Mouse (Mus musculus) lung, postnatal 14 days (tissue): ENCODE data around the gene Vgll4.
"Not testable (repeated sequence)": the region's sequence is repeated elsewhere in the genome, so short reads cannot be mapped to it uniquely, and the experiment has no call there.

Source experiments
- DNase-seq: peaks from one replicate; pipeline ENCODE4 v3.0.0; 2021

Vgll4 gene

DNA sequence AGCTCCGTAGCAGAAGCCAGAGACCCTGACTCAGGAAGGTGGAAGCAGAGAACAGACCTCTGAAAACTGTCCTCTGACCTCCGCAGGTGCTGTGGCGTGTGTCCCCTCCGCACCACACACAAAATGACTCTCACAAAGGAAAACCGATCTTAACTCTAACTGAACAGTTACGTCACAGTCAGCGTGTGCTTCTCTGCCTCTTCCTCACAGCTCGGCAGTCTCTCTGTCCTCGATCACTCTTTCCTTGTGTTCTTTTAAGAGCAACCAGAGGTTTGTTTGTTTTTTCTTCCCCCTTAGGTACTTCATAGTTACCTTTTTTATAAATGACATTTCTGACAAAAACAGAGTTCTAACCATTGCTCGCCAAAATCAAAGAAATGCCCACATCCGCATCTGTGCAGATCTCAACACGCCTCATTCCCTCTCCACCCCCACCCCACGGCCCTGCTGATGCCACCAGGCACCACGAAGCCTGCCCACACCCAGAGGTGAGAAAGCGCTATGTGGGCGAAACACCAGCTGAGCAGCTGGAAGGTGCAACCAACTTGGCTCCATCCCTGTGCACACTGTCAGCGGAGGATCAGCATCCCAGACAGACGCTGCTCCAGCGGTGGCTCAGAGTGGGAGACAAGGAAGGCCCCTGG is 33.4 kb downstream of the Vgll4 start:
- DNase-seq, result no peak

DNA sequence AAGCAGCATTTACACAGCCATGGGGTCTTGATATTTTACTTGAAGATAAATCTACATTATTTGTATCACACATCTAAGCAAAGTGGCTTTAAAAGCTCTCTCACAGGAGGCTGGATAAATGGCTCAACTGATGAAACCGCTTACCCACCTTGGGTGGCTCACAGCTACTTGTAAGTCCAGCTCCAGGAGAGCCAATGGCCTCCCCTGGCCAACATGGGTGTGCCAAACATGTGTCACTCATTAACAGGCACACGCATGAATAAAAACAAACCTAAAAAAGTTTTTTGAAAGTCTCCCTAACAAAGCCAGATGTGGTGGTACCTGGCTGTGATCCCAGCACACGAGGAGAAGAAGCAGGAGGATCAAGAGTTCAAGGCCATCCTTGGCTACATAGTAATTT is 34.4 kb downstream of the Vgll4 start:
- no peak for DNase-seq

DNA sequence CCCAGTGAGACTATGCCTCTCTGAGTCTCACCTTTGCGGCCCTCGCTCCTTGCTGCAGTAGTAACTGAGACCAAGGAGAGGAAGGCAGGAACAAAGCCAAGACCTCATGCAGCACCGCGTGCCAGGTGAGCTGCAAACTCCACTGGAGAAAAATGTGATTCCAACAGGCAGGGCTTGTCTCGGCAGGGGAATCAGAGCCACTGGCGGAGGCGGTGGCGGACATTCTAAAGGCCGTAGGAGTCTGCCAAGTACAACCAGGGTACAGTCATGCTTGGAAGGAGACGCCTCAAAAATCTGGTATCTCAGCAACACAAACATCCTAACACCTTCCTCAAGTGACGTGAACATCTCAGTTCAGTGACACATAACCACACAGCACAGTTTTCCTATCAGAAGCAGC is 35.7 kb downstream of the Vgll4 start:
- no peak for DNase-seq

DNA sequence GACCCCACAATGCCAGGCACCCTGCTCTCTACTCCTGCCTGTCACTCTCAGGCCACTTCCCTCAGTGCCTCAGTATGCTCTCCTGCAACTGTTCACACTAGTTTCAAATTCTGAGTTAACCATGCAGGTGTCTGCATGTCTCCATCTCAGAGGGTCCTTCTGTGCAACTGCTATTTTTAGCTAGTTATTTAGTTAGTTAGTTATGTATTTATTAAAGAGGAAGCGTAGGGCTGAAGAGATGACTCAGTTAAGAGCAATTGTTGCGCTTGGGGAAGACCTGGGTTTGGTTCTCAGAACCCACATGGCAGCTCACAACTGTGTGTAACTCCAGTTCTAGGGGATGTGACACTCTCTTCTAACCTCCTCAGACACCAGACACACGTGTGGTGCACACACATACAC is 36.8 kb downstream of the Vgll4 start:
- no peak for DNase-seq

DNA sequence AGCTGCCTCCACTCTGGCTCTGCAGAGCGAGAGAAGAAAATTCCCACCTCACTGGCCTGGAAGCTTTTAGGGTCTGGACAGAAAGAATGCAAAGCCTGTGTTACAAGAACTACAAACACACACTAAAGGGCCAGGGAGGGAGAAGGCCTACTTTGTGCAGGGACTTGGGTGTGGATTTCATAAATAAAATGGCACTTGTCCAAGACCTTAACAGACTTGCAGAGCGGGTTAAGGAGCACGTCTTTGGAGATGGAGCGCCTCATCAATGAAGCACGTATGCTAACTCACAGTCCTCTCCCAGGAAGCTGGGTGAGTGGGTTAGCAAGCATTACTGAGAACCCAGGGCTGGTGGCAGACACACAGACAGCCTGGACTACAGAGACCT is 37.7 kb downstream of the Vgll4 start:
- DNase-seq, result no peak

DNA sequence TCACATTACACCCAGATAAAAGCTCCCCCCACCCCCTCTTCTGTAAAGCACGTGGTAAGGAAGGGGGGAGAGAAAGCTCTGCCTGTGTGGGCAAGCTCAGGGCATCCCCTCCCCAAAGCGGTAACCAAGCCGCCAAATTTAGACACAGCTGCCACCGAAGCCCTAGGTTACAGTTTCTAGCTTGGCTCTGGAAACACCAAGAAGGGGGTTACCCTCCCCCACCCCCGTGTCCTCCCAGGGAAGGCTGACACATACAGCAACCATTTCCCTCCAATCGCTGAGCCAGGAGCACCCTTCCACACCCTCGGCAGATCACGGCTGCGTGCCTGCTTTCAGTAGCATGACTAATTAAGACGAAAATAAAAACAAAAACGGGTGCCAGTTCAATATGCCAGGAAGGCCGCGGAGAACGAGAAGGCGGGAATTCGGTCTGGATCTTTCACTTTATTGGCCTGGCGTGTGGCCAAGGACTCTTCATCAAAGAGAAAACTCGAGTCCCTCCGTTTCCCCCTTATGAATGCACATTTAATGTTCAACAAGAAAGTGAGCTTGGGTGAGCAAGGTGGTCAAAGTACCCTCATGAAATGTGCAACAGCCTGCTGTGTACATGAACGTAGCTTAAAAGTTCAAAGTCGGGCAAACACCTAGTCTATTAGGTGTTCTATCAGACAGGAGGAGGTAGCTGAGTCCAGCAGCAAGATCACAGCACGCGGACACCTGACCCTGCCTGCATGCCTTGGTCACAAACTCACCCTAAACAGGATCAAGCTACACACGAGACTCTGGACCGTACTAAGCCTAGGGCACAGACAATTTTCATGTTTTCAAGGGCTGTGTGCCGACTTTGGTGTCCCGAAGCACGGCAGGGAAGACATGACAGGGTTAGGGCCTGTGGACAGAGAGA is 38.3 kb downstream of the Vgll4 start:
- DNase-seq, result no peak

DNA sequence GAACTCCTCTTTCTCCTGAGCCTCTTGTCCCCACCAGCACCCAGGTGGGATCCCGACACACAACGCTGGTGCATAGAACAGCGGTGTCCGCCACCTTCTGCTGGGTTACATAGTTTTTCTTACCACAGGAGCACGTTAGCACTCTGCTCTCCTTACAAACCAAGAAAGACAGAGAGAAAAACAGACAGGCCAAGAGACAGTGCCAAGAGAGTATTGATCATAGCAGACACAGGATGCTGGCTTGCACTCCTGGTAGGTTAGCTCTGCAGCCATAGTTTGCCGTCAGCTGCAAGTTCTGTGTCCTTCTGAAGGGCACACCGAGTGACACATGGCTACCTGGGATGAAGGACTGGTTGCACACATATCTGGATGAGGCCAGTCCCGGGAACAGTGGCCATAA is 39.1 kb downstream of the Vgll4 start:
- no peak for DNase-seq

DNA sequence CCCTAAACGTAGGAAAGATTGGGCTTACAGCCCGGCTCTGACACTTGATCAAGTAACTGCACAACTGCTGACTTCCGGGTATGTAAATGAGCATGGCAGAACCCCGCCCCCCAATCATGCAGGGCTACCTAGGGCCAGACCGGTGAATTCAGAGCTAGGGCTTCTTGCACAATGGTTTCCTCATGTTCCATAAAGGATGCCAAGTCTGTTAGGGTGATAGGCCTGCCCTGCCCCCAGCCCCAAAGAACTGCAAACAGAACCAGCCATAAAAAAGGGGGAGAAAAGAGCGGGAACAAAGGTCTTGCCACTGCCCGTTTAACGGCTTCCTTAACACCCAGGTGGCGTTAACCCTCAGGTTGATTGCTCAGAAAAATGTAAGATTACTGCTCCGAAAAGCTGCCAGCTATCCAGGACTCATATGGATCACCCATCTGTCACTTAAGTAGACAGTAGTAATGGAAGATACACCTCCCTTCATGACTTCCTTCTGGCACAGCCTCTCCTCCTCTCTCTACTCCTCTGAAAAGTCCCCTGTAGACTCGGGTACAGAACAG is 39.7 kb downstream of the Vgll4 start:
- DNase-seq, result no peak

DNA sequence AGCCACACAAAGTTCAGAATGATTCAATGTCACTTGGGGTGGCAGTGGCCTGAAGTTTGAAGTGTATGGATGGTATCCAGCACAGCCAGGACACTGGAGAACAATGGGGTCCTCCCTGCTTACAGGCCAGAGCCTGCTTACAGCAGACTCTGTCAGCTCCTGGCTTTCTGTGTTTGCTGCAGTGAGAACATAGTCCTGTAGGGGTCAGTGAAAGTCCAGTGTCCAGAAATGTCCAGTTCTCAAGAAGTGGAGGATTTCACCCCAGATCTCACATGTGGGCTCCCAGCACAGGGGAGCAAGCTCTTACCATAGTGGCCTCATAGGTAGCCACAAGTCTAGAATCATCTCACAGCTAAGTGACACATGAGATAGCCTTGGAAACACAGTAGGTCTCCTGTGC is 40.4 kb downstream of the Vgll4 start:
- no peak for DNase-seq

DNA sequence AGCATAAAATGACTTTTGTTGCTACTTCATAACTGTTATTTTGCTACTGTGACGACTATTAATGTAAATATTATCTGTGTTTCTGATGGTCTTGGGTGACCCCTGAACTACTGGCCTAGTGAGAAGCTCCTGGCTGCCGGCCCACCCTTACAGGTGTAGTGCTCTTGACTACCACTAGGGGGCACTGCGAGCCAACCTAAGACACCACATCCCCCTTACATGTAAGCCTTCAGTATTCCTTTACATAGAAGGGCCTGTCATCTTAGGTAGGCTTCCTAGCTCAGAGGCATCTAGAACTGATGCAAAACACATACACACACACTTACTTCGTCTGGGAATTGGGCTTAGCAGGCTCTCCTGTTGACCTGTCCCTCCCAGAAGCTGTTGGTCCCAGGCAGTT is 41.3 kb downstream of the Vgll4 start:
- peak; percentile 74 for DNase-seq

DNA sequence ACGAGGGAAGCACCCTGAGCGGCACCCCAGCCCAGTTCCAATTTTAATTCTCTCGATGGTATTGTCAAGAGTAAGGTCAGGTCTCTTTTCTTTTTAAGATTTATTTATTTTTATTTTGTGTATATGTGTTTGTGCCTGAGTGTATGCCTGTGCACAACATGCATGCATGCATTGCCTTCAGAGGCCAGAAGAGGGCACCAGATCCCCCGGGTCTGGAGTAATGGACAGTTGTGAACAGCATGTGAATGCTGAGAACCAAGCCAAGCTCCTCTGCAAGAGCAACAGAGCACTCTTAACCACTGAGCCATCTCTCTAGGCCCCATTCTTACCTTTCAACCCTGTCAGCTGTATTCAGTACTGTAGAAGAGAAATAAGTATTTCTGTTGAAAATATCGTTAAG is 42.4 kb downstream of the Vgll4 start:
- DNase-seq, result no peak

DNA sequence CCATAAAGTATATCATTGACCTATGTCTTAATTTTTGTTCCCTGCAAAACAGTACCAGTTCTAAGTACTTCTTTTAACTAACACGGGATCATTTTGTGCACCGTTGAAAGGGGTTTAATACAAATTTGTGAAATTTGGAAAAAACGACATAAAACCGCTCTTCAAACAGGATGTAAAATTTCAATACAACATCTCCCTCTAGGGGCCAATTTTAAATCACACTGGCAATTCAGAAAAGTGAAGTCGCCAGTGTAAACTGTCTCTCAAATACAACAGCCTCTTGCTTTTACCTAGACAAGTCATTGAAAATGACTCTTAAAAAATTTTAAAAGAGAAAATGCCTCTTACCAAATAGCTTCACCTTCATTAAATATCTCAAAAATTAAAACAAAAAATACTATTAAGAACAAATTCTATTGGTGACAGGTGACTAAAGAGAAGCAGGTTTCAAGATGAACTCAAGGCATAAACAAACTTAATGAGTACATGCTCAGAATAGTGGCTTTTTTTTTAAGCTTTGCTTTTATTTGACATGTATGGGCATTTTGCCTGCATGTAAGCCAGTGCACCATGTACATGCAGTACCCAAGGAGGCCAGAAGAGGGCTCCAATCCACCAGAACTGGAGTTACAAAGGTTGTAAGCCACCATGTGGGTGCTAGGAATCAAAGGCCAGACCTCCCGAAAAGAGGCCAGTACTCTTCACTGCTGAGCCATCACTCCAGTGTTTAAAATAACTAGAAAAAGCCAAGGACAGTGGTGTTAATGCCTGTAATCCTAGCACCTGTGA is 43.2 kb downstream of the Vgll4 start:
- DNase-seq, result peak; percentile 34

DNA sequence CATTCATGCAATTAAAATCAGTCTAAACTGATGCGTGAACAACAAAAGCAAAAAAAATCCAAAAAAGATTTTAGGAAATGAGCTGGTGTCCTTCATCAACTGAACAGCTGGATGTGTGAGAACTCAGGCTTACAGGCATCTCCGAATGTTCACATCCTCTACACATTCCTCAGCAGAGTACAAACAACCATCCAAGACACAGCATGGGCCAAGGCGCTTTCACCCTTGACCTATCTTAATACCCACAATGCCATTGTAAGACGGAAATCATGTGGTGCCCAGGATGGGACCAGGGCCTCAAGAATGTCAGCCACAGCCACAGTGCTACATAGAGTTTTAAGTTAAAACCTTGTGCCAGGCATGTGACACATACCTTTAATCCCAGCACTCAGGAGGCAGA is 44.6 kb downstream of the Vgll4 start:
- no peak for DNase-seq

DNA sequence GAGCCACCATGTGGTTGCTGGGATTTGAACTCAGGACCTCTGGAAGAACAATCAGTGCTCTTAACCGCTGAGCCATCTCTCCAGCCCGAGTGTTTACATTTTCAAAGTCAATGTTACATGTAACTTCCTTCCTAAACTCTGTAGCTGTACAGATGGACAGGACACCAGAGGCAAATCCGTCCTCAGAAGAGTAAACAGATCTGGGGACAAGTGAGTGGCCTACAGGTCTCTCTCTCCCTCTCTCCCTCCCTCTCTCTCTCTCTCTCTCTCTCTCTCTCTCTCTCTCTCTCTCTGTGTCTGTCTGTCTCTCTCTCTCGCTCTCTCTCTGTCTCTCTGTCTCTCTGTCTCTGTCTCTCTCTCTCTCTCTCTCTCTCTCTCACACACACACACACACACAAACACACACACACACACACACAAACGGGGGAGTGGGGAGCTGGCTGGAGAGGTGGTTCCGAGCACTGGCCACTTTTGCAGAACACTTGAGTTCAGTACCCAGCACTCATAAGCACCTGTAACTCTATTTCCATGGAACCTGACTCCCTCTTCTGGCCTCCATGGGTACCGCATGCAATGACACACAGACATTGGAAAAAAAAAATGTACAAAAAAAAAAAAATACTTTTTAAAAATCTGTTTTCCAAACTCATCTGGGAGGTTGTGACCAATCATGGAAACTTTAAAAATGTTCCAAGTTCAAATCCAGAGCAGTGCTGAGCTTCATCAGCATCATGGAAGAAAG is 47.3 kb downstream of the Vgll4 start:
- not testable (repeated sequence) for DNase-seq

DNA sequence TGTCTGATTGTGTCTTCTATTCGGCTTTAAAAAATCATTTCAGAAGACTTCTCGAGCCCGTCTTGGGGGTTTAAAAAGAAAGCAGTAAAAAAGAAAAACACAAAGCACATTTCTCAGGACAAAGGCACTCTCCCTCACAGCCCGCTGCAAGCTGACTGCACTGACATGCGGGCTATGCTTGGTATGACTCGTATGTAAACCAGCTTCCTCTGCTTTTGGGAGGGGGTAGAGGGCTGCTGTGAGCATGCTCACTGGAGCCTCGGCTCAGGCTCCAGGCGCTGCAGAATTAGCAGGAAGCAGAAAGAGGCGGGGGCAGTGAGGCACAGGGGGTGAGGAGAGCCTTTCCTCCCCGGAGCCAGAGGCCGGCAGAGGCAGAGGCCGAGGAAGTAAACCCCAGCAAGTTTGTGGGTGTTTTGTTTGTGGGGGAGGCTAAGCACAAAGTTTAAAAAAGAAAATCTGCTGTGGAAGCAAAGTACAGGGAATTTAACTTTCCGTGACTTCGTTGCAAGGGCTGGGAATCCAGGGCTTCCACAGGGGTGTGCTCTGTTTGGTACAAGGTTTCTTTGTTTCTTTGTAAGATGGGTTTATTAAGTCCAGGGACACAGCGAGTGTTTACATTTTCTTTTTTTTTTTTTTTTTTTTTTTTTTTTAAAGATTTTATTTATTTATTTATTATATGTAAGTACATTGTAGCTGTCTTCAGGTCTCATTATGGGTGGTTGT is 48.0 kb downstream of the Vgll4 start:
- peak; percentile 86 for DNase-seq

DNA sequence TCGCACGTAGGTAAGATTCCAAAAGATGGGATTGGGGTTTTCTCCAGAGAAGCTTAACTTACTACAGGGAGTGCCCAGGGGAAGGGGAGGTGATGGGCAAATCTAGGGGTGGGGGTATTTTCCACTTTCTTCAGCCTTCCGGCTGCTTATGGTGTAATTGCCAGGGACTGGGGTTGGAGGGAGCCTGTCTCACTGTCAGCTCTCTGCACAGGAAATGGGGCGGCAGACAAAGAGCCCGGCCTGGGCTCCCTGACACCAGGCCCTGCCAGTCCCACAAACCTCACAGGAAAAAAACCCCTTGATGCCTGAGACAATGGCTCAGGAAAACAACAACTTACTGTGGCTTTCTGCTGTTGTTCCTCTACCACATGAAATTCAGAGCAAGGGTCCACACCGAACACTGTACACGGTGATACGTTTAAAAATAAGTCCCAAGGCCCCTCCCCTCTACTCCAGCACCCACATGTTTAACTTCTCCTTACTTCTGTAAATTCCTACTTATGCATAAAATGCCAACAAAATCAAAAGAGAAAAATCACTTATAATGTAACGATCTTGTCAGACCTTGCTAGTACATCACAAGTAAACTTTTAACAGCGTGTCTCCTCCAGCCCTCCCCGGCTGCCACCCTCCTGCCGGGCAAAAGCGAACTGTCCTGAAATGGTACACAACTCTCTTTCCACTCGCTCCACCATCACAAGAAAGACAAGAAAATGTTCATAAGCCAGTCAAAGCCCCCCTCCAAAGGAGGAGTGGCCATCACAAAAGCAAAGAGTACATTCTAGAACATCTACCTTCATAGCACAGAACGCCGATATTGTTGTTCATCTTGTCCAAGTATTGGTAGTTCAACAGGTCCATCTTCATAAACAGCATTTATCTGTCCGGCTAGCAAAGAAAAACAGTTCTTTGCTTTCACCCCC is 49.0 kb downstream of the Vgll4 start:
- peak; percentile 70 for DNase-seq

DNA sequence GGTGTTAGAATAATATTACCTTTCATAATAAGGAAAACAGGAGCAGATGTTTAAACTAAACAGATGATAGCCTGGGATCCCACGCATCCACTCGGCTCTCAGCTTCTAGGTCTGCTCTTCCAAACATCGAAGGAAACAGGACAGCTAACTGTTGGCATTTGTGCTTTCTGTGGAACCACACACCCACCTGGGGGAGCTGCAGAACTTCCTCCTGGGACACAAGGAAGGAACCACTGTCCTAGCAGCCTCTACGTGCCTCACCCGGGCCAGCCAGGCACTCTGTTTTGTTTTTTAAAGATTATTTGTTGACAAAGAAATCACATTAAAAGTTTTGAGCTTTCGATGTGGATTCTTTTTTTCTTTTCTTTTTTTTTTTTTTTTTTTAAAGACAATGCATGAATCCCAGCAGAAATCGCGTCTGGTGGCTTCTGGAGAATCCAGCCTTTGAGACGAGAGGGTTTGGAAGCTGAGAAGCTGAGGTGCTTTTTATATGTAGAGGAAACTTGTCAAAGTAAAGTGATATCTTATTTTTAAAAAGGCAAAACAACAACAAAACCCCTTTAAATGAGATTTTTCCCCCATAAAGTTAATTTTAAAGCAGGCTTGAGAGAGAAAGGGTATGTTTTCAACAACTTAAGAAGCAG is 50.0 kb downstream of the Vgll4 start:
- no peak for DNase-seq

DNA sequence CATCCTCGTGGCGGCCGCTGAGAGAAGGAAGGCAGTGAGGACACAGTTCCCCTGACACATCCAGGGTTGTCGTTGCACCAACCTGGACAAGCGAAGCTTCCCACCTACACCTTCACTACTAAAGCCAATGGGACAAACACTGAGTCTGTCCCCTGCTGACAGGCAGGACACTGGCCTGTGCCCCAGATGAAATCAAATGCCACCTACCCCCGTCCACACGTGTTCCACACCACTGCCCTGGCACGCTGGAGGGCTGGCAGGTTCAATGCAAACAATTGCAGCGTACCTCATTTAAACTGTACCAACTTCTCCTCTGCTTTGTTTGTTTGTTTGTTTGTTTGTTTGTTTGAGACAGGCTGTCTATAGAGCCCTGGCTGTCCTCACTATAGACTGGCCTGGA is 50.8 kb downstream of the Vgll4 start:
- DNase-seq, result no peak

DNA sequence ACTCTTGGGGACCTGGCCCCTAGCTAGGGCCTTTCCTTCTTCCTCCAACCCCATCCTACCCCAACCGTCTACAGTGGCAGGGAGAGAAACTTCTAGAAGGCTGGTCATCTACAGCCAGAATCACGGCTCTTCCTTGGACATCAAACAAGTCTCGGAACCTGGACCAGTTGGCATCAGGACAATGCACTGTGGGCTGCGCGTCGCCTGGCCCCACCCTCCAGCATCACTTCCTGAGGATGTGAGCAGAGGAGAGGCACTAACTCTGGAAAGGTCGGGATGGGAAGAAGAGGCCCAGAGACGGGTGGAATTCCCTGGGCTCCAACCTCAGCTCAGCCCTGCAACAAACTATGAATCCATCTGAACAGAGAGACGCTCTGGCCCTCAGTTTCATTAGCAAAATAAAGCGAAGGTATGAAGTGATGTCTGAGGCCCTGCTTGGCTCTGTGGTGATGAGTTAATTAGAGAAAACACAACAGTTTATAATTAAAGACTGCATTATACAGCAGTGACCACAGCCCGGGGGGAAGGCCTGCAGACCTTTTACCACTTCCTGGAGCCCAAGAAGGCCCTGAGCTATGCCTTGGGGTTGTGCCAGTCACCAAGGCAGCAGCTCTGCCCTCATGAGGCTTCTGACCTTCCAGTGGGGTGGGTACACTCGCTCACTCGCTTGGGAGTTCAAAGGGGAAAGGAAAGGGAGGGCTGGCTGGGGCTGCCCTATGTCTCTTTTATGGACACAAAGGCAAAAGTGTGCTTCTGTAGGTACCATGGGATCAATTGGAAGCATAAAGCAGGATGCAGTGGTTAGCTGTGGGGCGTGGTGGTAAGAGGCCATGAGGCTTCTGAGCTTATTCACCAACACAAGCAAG is 51.8 kb downstream of the Vgll4 start:
- peak; percentile 69 for DNase-seq
